Mouse (Mus musculus): ENCODE measurements around the gene Vps53. TPM values are rescaled to one million over a fixed set of nuclear protein-coding genes. Genes with fewer than 3 reads are reported as not detected.

Gene Vps53
- total and polyA plus RNA-seq, 2 experiments from 2014 or later, result 40.3 to 63.5 TPM

GRCm38 (mm10) chr11:76040761-76041376 is 138.6 kb downstream of the Vps53 start:
- Histone ChIP-seq H3K9me3 (ENCODE audit: low read length) (no peaks in the 10 kb centered on the region), H3K4me1 (ENCODE audit: insufficient read depth, low read length) (no peaks in the 10 kb centered on the region), H3K9ac (replicated peaks; ENCODE audit: low read length, poor library complexity, severe bottlenecking) (no peak overlapping the region), H3K4me2 (ENCODE audit: low read depth, low read length, poor library complexity, severe bottlenecking) (no peak overlapping the region), H3K27ac (ENCODE audit: low read depth, low read length) (no peak overlapping the region), H3K36me3 (ENCODE audit: insufficient read depth, low read length) (no peaks in the 10 kb centered on the region), H3K27me3 (ENCODE audit: insufficient read depth, low read length) (no peaks in the 10 kb centered on the region), H3K4me3 (ENCODE audit: low read depth, low read length) (no peak overlapping the region)
- DNase-seq (ENCODE audit: low spot score) (no peak), ATAC-seq (ENCODE audit: low FRiP score) (no peak)
- TF ChIP-seq CTCF (IDR thresholded peaks at IDR 0.05), result no peak
- WGBS, result 80% methylated on average over 4 of the region's 4 CpGs

- no peak overlapping the region for H3K4me3 ChIP-seq (ENCODE audit: low read depth, low read length)
- no peaks in the 10 kb centered on the region for H3K27me3 ChIP-seq (ENCODE audit: insufficient read depth, low read length)
- H3K4me1 ChIP-seq (ENCODE audit: insufficient read depth, low read length), result no peaks in the 10 kb centered on the region
- DNase-seq (ENCODE audit: low spot score) (no peak), ATAC-seq (ENCODE audit: low FRiP score) (no peak)
- no peaks in the 10 kb centered on the region for H3K36me3 ChIP-seq (ENCODE audit: insufficient read depth, low read length)
- no peaks in the 10 kb centered on the region for H3K9me3 ChIP-seq (ENCODE audit: low read length)
- WGBS, result 93% methylated on average over 8 of the region's 8 CpGs
- H3K9ac ChIP-seq (replicated peaks; ENCODE audit: low read length, poor library complexity, severe bottlenecking), result no peak overlapping the region
- H3K4me2 ChIP-seq (ENCODE audit: low read depth, low read length, poor library complexity, severe bottlenecking), result no peak overlapping the region
- H3K27ac ChIP-seq (ENCODE audit: low read depth, low read length), result no peak overlapping the region
- TF ChIP-seq CTCF (IDR thresholded peaks at IDR 0.05), result no peak
Observed at GRCm38 (mm10) chr11:76040106-76040505, 139.3 kb downstream of the Vps53 start.

GRCm38 (mm10) chr11:76039271-76040053 is 140.0 kb downstream of the Vps53 start:
- Histone ChIP-seq H3K27ac (ENCODE audit: low read depth, low read length) (no peak overlapping the region), H3K36me3 (ENCODE audit: insufficient read depth, low read length) (no peaks in the 10 kb centered on the region), H3K27me3 (ENCODE audit: insufficient read depth, low read length) (no peaks in the 10 kb centered on the region), H3K9ac (replicated peaks; ENCODE audit: low read length, poor library complexity, severe bottlenecking) (no peak overlapping the region), H3K4me3 (ENCODE audit: low read depth, low read length) (no peak overlapping the region), H3K4me1 (ENCODE audit: insufficient read depth, low read length) (no peaks in the 10 kb centered on the region), H3K9me3 (ENCODE audit: low read length) (no peaks in the 10 kb centered on the region), H3K4me2 (ENCODE audit: low read depth, low read length, poor library complexity, severe bottlenecking) (no peak overlapping the region)
- ATAC-seq (ENCODE audit: low FRiP score), result no peak
- WGBS, result 88% methylated on average over 3 of the region's 3 CpGs
- no peak for TF ChIP-seq CTCF (IDR thresholded peaks at IDR 0.05)
- no peak for DNase-seq (ENCODE audit: low spot score)

- no peak for DNase-seq (ENCODE audit: low spot score)
- H3K27ac ChIP-seq (ENCODE audit: low read depth, low read length), result no peak overlapping the region
- no peak overlapping the region for H3K4me3 ChIP-seq (ENCODE audit: low read depth, low read length)
- no peaks in the 10 kb centered on the region for H3K9me3 ChIP-seq (ENCODE audit: low read length)
- H3K36me3 ChIP-seq (ENCODE audit: insufficient read depth, low read length), result no peaks in the 10 kb centered on the region
- ATAC-seq (ENCODE audit: low FRiP score), result no peak
- no peak overlapping the region for H3K4me2 ChIP-seq (ENCODE audit: low read depth, low read length, poor library complexity, severe bottlenecking)
- WGBS, result 58% methylated on average over 6 of the region's 6 CpGs
- TF ChIP-seq CTCF (IDR thresholded peaks at IDR 0.05), result no peak
- no peaks in the 10 kb centered on the region for H3K4me1 ChIP-seq (ENCODE audit: insufficient read depth, low read length)
- no peak overlapping the region for H3K9ac ChIP-seq (replicated peaks; ENCODE audit: low read length, poor library complexity, severe bottlenecking)
- no peaks in the 10 kb centered on the region for H3K27me3 ChIP-seq (ENCODE audit: insufficient read depth, low read length)
Observed at GRCm38 (mm10) chr11:76037581-76038294, 141.7 kb downstream of the Vps53 start.

- TF ChIP-seq CTCF (IDR thresholded peaks at IDR 0.05), result no peak
- no peak overlapping the region for H3K27ac ChIP-seq (ENCODE audit: low read depth, low read length)
- H3K36me3 ChIP-seq (ENCODE audit: insufficient read depth, low read length), result no peaks in the 10 kb centered on the region
- no peak overlapping the region for H3K9ac ChIP-seq (replicated peaks; ENCODE audit: low read length, poor library complexity, severe bottlenecking)
- no peak overlapping the region for H3K4me2 ChIP-seq (ENCODE audit: low read depth, low read length, poor library complexity, severe bottlenecking)
- no peak for DNase-seq (ENCODE audit: low spot score)
- H3K27me3 ChIP-seq (ENCODE audit: insufficient read depth, low read length), result no peaks in the 10 kb centered on the region
- H3K4me3 ChIP-seq (ENCODE audit: low read depth, low read length), result no peak overlapping the region
- WGBS, result 86% methylated on average over 8 of the region's 8 CpGs
- no peaks in the 10 kb centered on the region for H3K9me3 ChIP-seq (ENCODE audit: low read length)
- no peak for ATAC-seq (ENCODE audit: low FRiP score)
- H3K4me1 ChIP-seq (ENCODE audit: insufficient read depth, low read length), result no peaks in the 10 kb centered on the region
Observed at GRCm38 (mm10) chr11:76035182-76035581, 144.3 kb downstream of the Vps53 start.

GRCm38 (mm10) chr11:76033836-76034235 is 145.6 kb downstream of the Vps53 start:
- no peak for TF ChIP-seq CTCF (IDR thresholded peaks at IDR 0.05)
- H3K27me3 ChIP-seq (ENCODE audit: insufficient read depth, low read length), result no peaks in the 10 kb centered on the region
- no peak overlapping the region for H3K4me3 ChIP-seq (ENCODE audit: low read depth, low read length)
- no peak overlapping the region for H3K9ac ChIP-seq (replicated peaks; ENCODE audit: low read length, poor library complexity, severe bottlenecking)
- 70% methylated on average over 4 of the region's 4 CpGs for WGBS
- DNase-seq (ENCODE audit: low spot score) (no peak), ATAC-seq (ENCODE audit: low FRiP score) (no peak)
- H3K4me2 ChIP-seq (ENCODE audit: low read depth, low read length, poor library complexity, severe bottlenecking), result no peak overlapping the region
- H3K9me3 ChIP-seq (ENCODE audit: low read length), result no peaks in the 10 kb centered on the region
- no peaks in the 10 kb centered on the region for H3K4me1 ChIP-seq (ENCODE audit: insufficient read depth, low read length)
- no peak overlapping the region for H3K27ac ChIP-seq (ENCODE audit: low read depth, low read length)
- no peaks in the 10 kb centered on the region for H3K36me3 ChIP-seq (ENCODE audit: insufficient read depth, low read length)
